Mouse (Mus musculus) neural tube, embryonic 13.5 days (tissue): ENCODE data around the gene Pcsk7. TPM values are rescaled to one million over a fixed set of nuclear protein-coding genes. Genes with fewer than 3 reads are reported as not detected.

Experiments used
- ATAC-seq: fragments of 200-750 bp; cut with Nextera tagmentation; 2 replicates; pipeline ENCODE4 v1.8.0; 2017; ENCODE audit warnings: low read depth, mild to moderate bottlenecking, moderate TSS enrichment, moderate library complexity
- H3K27ac ChIP-seq: fragments of 300-500 bp; sonication (generic); replicated peaks from 2 replicates; pipeline ENCODE4 v1.5.1; 2015; ENCODE audit warnings: moderate library complexity, mild to moderate bottlenecking, inconsistent platforms
- H3K27me3 ChIP-seq: fragments of 300-500 bp; sonication (generic); 2 replicates; pipeline ENCODE4 v1.6.1; 2015; ENCODE audit warnings: mild to moderate bottlenecking, inconsistent platforms
- H3K36me3 ChIP-seq: fragments of 300-500 bp; sonication (generic); 2 replicates; pipeline ENCODE4 v1.6.1; 2015; ENCODE audit warnings: mild to moderate bottlenecking, inconsistent platforms
- H3K4me1 ChIP-seq: fragments of 300-500 bp; sonication (generic); replicated peaks from 2 replicates; pipeline ENCODE4 v1.6.1; 2015; ENCODE audit warnings: inconsistent platforms
- H3K4me2 ChIP-seq: fragments of 300-500 bp; sonication (generic); 2 replicates; pipeline ENCODE4 v1.6.1; 2015; ENCODE audit warnings: inconsistent platforms, mild to moderate bottlenecking, moderate library complexity
- H3K4me3 ChIP-seq: fragments of 300-500 bp; sonication (generic); 2 replicates; pipeline ENCODE4 v1.5.1; 2015; ENCODE audit warnings: mild to moderate bottlenecking, inconsistent platforms
- H3K9ac ChIP-seq: fragments of 300-500 bp; sonication (generic); 2 replicates; pipeline ENCODE4 v1.6.1; 2015; ENCODE audit warnings: moderate library complexity, mild to moderate bottlenecking, inconsistent platforms
- H3K9me3 ChIP-seq: fragments of 300-500 bp; sonication (generic); 2 replicates; pipeline ENCODE4 v1.6.1; 2016; ENCODE audit warnings: inconsistent platforms
- WGBS: fragments of 180-500 bp; shearing (Covaris S2); methylation state at CpG from one replicate; pipeline ENCODE4 v1.1.7; 2015; 5-methylcytosine and 5-hydroxymethylcytosine counted together
- microRNA-seq: library from miRNA; unstranded; fragments of <30 nt; microRNA quantifications from one replicate; pipeline ENCODE4, GENCODE M21; 2016
- polyA plus RNA-seq: library from polyadenylated mRNA; unstranded; fragments of >200 nt; fragmentation: Nextera tagmentation; extraction: Ambion mirVana; gene quantifications from 2 replicates; pipeline ENCODE4 v1.2.1, GENCODE M21; 2015

The Pcsk7 gene
- polyA plus RNA-seq, 1 experiment from 2014 or later: 25.2 TPM

GRCm38 (mm10) chr9:45954294-45955106 lies 48.2 kb downstream of the Pcsk7 start:
- Histone ChIP-seq H3K9ac (peak overlapping the region; percentile 91), H3K4me1 (peaks cover 56% of the 10 kb centered on the region), H3K4me3 (peak overlapping the region; percentile 76), H3K4me2 (peak overlapping the region; percentile 94), H3K9me3 (no peaks in the 10 kb centered on the region), H3K36me3 (peaks cover 31% of the 10 kb centered on the region), H3K27ac (peak overlapping the region; percentile 86), H3K27me3 (no peaks in the 10 kb centered on the region)
- WGBS: under 1% methylated on average over 62 of the region's 63 CpGs
- ATAC-seq: peak; percentile 45

GRCm38 (mm10) chr9:45955107-45955963 lies 49.0 kb downstream of the Pcsk7 start, which contains the start of gene Sidt2:
Gene Sidt2, minus strand, starts transcription at chr9:45955258.
- peak within 1 kb of the TSS; percentile 86 for H3K27ac ChIP-seq
- WGBS: under 1% methylated on average over 48 of the region's 48 CpGs
- peak; percentile 97 for ATAC-seq
- H3K4me1 ChIP-seq: peaks cover 56% of the 10 kb centered on the region
- H3K4me2 ChIP-seq: peak within 1 kb of the TSS; percentile 94
- peak within 1 kb of the TSS; percentile 91 for H3K9ac ChIP-seq
- peaks cover 29% of the 10 kb centered on the region for H3K36me3 ChIP-seq
- H3K9me3 ChIP-seq: no peaks in the 10 kb centered on the region
- H3K27me3 ChIP-seq: no peaks in the 10 kb centered on the region
- H3K4me3 ChIP-seq: peak within 1 kb of the TSS; percentile 76

GRCm38 (mm10) chr9:45958023-45958670 lies 51.9 kb downstream of the Pcsk7 start:
- H3K4me2 ChIP-seq: no peak overlapping the region
- H3K36me3 ChIP-seq: peaks cover 32% of the 10 kb centered on the region
- H3K9ac ChIP-seq: no peak overlapping the region
- H3K9me3 ChIP-seq: no peaks in the 10 kb centered on the region
- H3K27me3 ChIP-seq: no peaks in the 10 kb centered on the region
- peak overlapping the region; percentile 56 for H3K27ac ChIP-seq
- ATAC-seq: no peak
- H3K4me3 ChIP-seq: no peak overlapping the region
- 50% methylated on average over 7 of the region's 7 CpGs for WGBS
- peaks cover 52% of the 10 kb centered on the region for H3K4me1 ChIP-seq

- ATAC-seq: no peak
- Histone ChIP-seq H3K9ac (no peak overlapping the region), H3K27ac (peak overlapping the region; percentile 56), H3K9me3 (no peaks in the 10 kb centered on the region), H3K27me3 (no peaks in the 10 kb centered on the region), H3K36me3 (peaks cover 39% of the 10 kb centered on the region), H3K4me1 (peaks cover 45% of the 10 kb centered on the region), H3K4me3 (no peak overlapping the region), H3K4me2 (no peak overlapping the region)
- 48% methylated on average over 4 of the region's 4 CpGs for WGBS
These were observed 52.6 kb downstream of the Pcsk7 start for GRCm38 (mm10) chr9:45958851-45959250.

- Histone ChIP-seq H3K9me3 (no peaks in the 10 kb centered on the region), H3K4me2 (no peak overlapping the region), H3K4me1 (peaks cover 37% of the 10 kb centered on the region), H3K36me3 (peaks cover 47% of the 10 kb centered on the region), H3K9ac (no peak overlapping the region), H3K27me3 (no peaks in the 10 kb centered on the region), H3K4me3 (no peak overlapping the region), H3K27ac (no peak overlapping the region)
- WGBS: 87% methylated on average over 7 of the region's 7 CpGs
- no peak for ATAC-seq
These were observed 53.4 kb downstream of the Pcsk7 start for GRCm38 (mm10) chr9:45959661-45960060.

- peaks cover 69% of the 10 kb centered on the region for H3K36me3 ChIP-seq
- 84% methylated on average over 2 of the region's 2 CpGs for WGBS
These were observed 55.6 kb downstream of the Pcsk7 start for GRCm38 (mm10) chr9:45961855-45962254.

GRCm38 (mm10) chr9:45963577-45963976 lies 57.3 kb downstream of the Pcsk7 start:
- no peak overlapping the region for H3K9ac ChIP-seq
- peaks cover 83% of the 10 kb centered on the region for H3K36me3 ChIP-seq
- no peak overlapping the region for H3K27ac ChIP-seq
- no peak for ATAC-seq
- 92% methylated on average over 6 of the region's 6 CpGs for WGBS
- H3K4me3 ChIP-seq: no peak overlapping the region
- H3K9me3 ChIP-seq: no peaks in the 10 kb centered on the region
- no peaks in the 10 kb centered on the region for H3K27me3 ChIP-seq
- H3K4me2 ChIP-seq: no peak overlapping the region
- H3K4me1 ChIP-seq: peaks cover 6% of the 10 kb centered on the region

More at GRCm38 (mm10) chr9:45961855-45962254, 55.6 kb downstream of the Pcsk7 start:
- H3K9me3 ChIP-seq: no peaks in the 10 kb centered on the region
- no peak overlapping the region for H3K27ac ChIP-seq
- H3K4me2 ChIP-seq: no peak overlapping the region
- no peak for ATAC-seq
- H3K4me1 ChIP-seq: peaks cover 21% of the 10 kb centered on the region
- no peak overlapping the region for H3K9ac ChIP-seq
- H3K27me3 ChIP-seq: no peaks in the 10 kb centered on the region
- no peak overlapping the region for H3K4me3 ChIP-seq

GRCm38 (mm10) chr9:45976884-45977283 lies 70.6 kb downstream of the Pcsk7 start:
- WGBS: 95% methylated on average over 2 of the region's 2 CpGs
- Histone ChIP-seq H3K27ac (no peak overlapping the region), H3K4me2 (no peak overlapping the region), H3K9me3 (no peaks in the 10 kb centered on the region), H3K4me1 (peaks cover 26% of the 10 kb centered on the region), H3K4me3 (no peak overlapping the region), H3K27me3 (no peaks in the 10 kb centered on the region), H3K9ac (no peak overlapping the region), H3K36me3 (peaks cover 48% of the 10 kb centered on the region)
- ATAC-seq: no peak

Small RNA genes within 50 kb of the gene (microRNA-seq; reads per million reads assigned to microRNA genes)
- not detected for gene Mir7087

Other genes starting within 250 kb of the Pcsk7 start
- gene Cep164, start 77.8 kb upstream of the Pcsk7 start, polyA plus RNA-seq: 13.8 and 15.2 TPM in 2 replicates
- 44.9 and 49.2 TPM in 2 replicates for gene Bace1, start 67.9 kb upstream of the Pcsk7 start, polyA plus RNA-seq
- 82.3 and 96.2 TPM in 2 replicates for gene Rnf214, start 414 bp downstream of the Pcsk7 start, polyA plus RNA-seq
- gene Tagln, start 29.6 kb downstream of the Pcsk7 start, polyA plus RNA-seq: 9.8 and 10.8 TPM in 2 replicates
- gene Sidt2, start 48.8 kb downstream of the Pcsk7 start, polyA plus RNA-seq: 39.2 and 44.2 TPM in 2 replicates
- gene Pafah1b2, start 106.2 kb downstream of the Pcsk7 start, polyA plus RNA-seq: 282 and 301 TPM in 2 replicates
- 9.3 and 9.4 TPM in 2 replicates for gene Sik3, start 106.3 kb downstream of the Pcsk7 start, polyA plus RNA-seq